Mouse (Mus musculus): ENCODE data around the gene F11r.

DNA sequence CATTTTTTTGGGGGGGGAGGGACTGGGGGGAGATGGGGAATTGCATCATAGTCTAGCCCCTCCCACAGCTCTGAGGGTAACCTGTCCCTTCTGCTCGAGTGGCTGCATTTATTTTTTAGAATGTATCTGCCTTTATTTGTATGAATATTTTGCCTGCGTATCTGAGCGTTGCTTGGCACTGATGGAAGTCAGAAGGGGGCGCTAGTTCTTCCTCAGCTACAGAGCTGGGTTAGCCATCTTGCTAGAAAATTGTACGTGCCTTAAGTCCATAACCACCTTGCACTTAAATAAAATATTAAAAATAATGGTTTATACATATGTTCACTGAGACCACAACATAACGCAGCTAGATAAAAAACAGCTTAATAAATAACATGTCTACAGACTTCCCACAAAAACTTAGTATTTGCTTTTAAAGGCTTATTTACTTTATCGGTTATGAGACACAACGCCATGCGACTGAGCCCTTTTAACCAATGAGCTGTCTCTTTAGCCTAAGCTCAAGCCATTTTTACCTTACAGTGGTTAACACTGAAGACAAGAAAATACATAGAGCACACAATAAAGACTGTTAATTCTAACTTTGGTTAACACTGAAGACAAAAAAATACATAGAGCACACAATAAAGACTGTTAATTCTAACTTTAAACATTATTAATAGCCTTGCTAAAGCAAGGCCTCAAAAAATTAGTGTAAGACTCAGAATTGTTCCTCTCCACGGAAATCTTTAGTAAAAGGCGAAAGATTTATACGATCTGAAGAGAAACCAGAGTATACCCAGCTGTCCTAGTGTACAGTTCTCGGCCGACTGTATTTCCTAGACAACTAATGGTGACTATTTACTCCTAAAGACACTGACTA is 65.3 kb downstream of the F11r start:
- TF ChIP-seq POLR2A (IDR thresholded peaks at IDR 0.05; ENCODE audit: extremely low read depth, insufficient read depth, low read length): no peak
- TF ChIP-seq CTCF (IDR thresholded peaks at IDR 0.05; ENCODE audit: low read depth, low read length): peak; percentile 42; the same call in 1 of the 2 replicates

Data from liver, adult 2 months (tissue).